Comparison of ENCODE assay signal across 21 mouse cellular contexts in genomic region chr15:60655113-60655512, GRCm38 (mm10).
DNase-seq lines count a peak whose midpoint lies in the region; ATAC-seq and TF ChIP-seq lines count a peak whose summit lies in the region.
"Had no signal": no experiment of that assay in that cellular context is flagged by ENCODE, and none has a peak within 500 bp of the region (broad histone marks: within the 10 kb centered on the region; RNA-seq: fewer than 3 reads in every experiment).

No protein-coding gene starts in this region.

- no peak overlapping the region for H3K4me2 ChIP-seq in kidney, embryonic 15.5 days
- no peak overlapping the region for H3K4me2 ChIP-seq in midbrain, postnatal 0 days (ENCODE audit: low read depth, low read length, poor library complexity, severe bottlenecking)
- no peak overlapping the region for H3K4me2 ChIP-seq in midbrain, embryonic 16.5 days (ENCODE audit: low read length)
- no peak overlapping the region for H3K4me2 ChIP-seq in intestine, postnatal 0 days (replicated peaks; ENCODE audit: low read depth)
- H3K4me2 ChIP-seq: embryonic facial prominence, embryonic 12.5 days; embryonic facial prominence, embryonic 15.5 days; heart, embryonic 11.5 days; hindbrain, embryonic 12.5 days; hindbrain, embryonic 15.5 days had no signal

- H3K9me3 ChIP-seq in kidney, embryonic 15.5 days (replicated peaks) = no peaks in the 10 kb centered on the region
- no peaks in the 10 kb centered on the region for H3K9me3 ChIP-seq in midbrain, postnatal 0 days (ENCODE audit: low read length)
- H3K9me3 ChIP-seq in midbrain, embryonic 16.5 days (replicated peaks; ENCODE audit: control insufficient read depth, low read length, poor library complexity, severe bottlenecking) = no peaks in the 10 kb centered on the region
- H3K9me3 ChIP-seq in intestine, postnatal 0 days (ENCODE audit: control insufficient read depth) = no peaks in the 10 kb centered on the region
- H3K9me3 ChIP-seq: embryonic facial prominence, embryonic 12.5 days; embryonic facial prominence, embryonic 15.5 days; hindbrain, embryonic 12.5 days; hindbrain, embryonic 15.5 days had no signal

- CTCF ChIA-PET in Patski (lab: Charles Lee) = interaction anchor here (1.4 to 1.5 kb wide), 2 partner anchors 10 to 142 kb away, joined by 3 read pairs; no protein-coding TSS in a partner anchor

- in situ Hi-C loops in Patski (cut with MboI; ENCODE audit: low pct_unique_long_range_greater_than_20kb) = no loop called here

- 0 out of 2 replicates have a peak, but pooled peaks have one; percentile 18 for ATAC-seq in kidney, embryonic 15.5 days (replicated peaks; ENCODE audit: low FRiP score)
- ATAC-seq in midbrain, postnatal 0 days (ENCODE audit: low FRiP score) = no peak
- no peak for ATAC-seq in midbrain, embryonic 16.5 days
- peak; percentile 17 for ATAC-seq in Patski
- no peak for ATAC-seq in intestine, postnatal 0 days
- ATAC-seq: forebrain, embryonic 14.5 days; forebrain, postnatal 0 days; inflammation-experienced regulatory T-cells, adult 6 months had no signal

- 69% methylated on average over 3 of the region's 3 CpGs for WGBS in kidney, embryonic 15.5 days
- 84% methylated on average over 3 of the region's 3 CpGs for WGBS in midbrain, postnatal 0 days
- 80% methylated on average over 3 of the region's 3 CpGs for WGBS in midbrain, embryonic 16.5 days
- WGBS in intestine, postnatal 0 days = 66% methylated on average over 3 of the region's 3 CpGs

- H3K27ac ChIP-seq in kidney, embryonic 15.5 days = no peak overlapping the region
- H3K27ac ChIP-seq in midbrain, postnatal 0 days (ENCODE audit: low read depth, low read length) = no peak overlapping the region
- no peak overlapping the region for H3K27ac ChIP-seq in midbrain, embryonic 16.5 days (ENCODE audit: low read length)
- no peak overlapping the region for H3K27ac ChIP-seq in intestine, postnatal 0 days (ENCODE audit: low read depth, low read length)
- H3K27ac ChIP-seq: embryonic facial prominence, embryonic 12.5 days; embryonic facial prominence, embryonic 15.5 days; gastrocnemius, adult 2 months; hindbrain, embryonic 12.5 days; hindbrain, embryonic 15.5 days had no signal

- H3K4me1 ChIP-seq in kidney, embryonic 15.5 days = no peaks in the 10 kb centered on the region
- H3K4me1 ChIP-seq in midbrain, postnatal 0 days (ENCODE audit: insufficient read depth, low read length) = no peaks in the 10 kb centered on the region
- H3K4me1 ChIP-seq in midbrain, embryonic 16.5 days (ENCODE audit: control insufficient read depth, insufficient read depth, low read length) = no peaks in the 10 kb centered on the region
- no peaks in the 10 kb centered on the region for H3K4me1 ChIP-seq in intestine, postnatal 0 days (replicated peaks; ENCODE audit: control insufficient read depth, insufficient read depth, low read length)
- H3K4me1 ChIP-seq: embryonic facial prominence, embryonic 12.5 days; hindbrain, embryonic 12.5 days; hindbrain, embryonic 15.5 days had no signal

- H3K9ac ChIP-seq in kidney, embryonic 15.5 days = no peak overlapping the region
- H3K9ac ChIP-seq in midbrain, postnatal 0 days (replicated peaks; ENCODE audit: low read length, poor library complexity, severe bottlenecking) = no peak overlapping the region
- H3K9ac ChIP-seq in midbrain, embryonic 16.5 days (ENCODE audit: low read depth, low read length) = no peak overlapping the region
- H3K9ac ChIP-seq in intestine, postnatal 0 days (ENCODE audit: low read depth, low read length) = no peak overlapping the region
- H3K9ac ChIP-seq: embryonic facial prominence, embryonic 12.5 days; embryonic facial prominence, embryonic 15.5 days; forebrain, postnatal 0 days; hindbrain, embryonic 12.5 days; hindbrain, embryonic 15.5 days had no signal

- no peak for TF ChIP-seq CTCF in midbrain, postnatal 0 days (IDR thresholded peaks at IDR 0.05)
- TF ChIP-seq CTCF in Patski (IDR thresholded peaks at IDR 0.05) = no peak
- no peak for TF ChIP-seq CTCF in intestine, postnatal 0 days (IDR thresholded peaks at IDR 0.05; ENCODE audit: low read depth)

- DNase-seq in kidney, postnatal 10 days = no peak
- peak; percentile 19 for DNase-seq in midbrain, postnatal 0 days (ENCODE audit: low spot score)
- no peak for DNase-seq in Patski (ENCODE audit: low read depth, low spot score)
- DNase-seq: adrenal gland, adult 2 months; adrenal gland, postnatal 14 days; cerebellum, adult 11-12 months; cerebellum, adult 8-10 months; forebrain, postnatal 0 days; gastrocnemius, adult 2 months; gastrocnemius, postnatal 14 days; heart, adult 11 months had no signal

- no peaks in the 10 kb centered on the region for H3K27me3 ChIP-seq in kidney, embryonic 15.5 days
- H3K27me3 ChIP-seq in midbrain, postnatal 0 days (ENCODE audit: insufficient read depth, low read length) = no peaks in the 10 kb centered on the region
- H3K27me3 ChIP-seq in midbrain, embryonic 16.5 days (ENCODE audit: control insufficient read depth, insufficient read depth, low read depth, low read length) = no peaks in the 10 kb centered on the region
- no peaks in the 10 kb centered on the region for H3K27me3 ChIP-seq in Patski
- H3K27me3 ChIP-seq in intestine, postnatal 0 days (replicated peaks; ENCODE audit: control insufficient read depth, insufficient read depth, low read length) = no peaks in the 10 kb centered on the region
- H3K27me3 ChIP-seq: embryonic facial prominence, embryonic 12.5 days; embryonic facial prominence, embryonic 15.5 days; hindbrain, embryonic 12.5 days; hindbrain, embryonic 15.5 days had no signal

- H3K36me3 ChIP-seq in kidney, embryonic 15.5 days = no peaks in the 10 kb centered on the region
- no peaks in the 10 kb centered on the region for H3K36me3 ChIP-seq in midbrain, postnatal 0 days (ENCODE audit: insufficient read depth, low read length)
- H3K36me3 ChIP-seq in midbrain, embryonic 16.5 days (ENCODE audit: control insufficient read depth, insufficient read depth, low read length) = no peaks in the 10 kb centered on the region
- H3K36me3 ChIP-seq in intestine, postnatal 0 days (ENCODE audit: control insufficient read depth, insufficient read depth) = no peaks in the 10 kb centered on the region
- H3K36me3 ChIP-seq: embryonic facial prominence, embryonic 12.5 days; embryonic facial prominence, embryonic 15.5 days; hindbrain, embryonic 12.5 days; hindbrain, embryonic 15.5 days had no signal

- no peak overlapping the region for H3K4me3 ChIP-seq in kidney, embryonic 15.5 days (replicated peaks)
- H3K4me3 ChIP-seq in midbrain, postnatal 0 days (ENCODE audit: low read depth, low read length) = no peak overlapping the region
- H3K4me3 ChIP-seq in midbrain, embryonic 16.5 days (ENCODE audit: low read depth, low read length) = no peak overlapping the region
- no peak overlapping the region for H3K4me3 ChIP-seq in intestine, postnatal 0 days (ENCODE audit: low read depth, low read length)
- H3K4me3 ChIP-seq: embryonic facial prominence, embryonic 12.5 days; embryonic facial prominence, embryonic 15.5 days; gastrocnemius, adult 2 months; hindbrain, embryonic 12.5 days; hindbrain, embryonic 15.5 days had no signal

- POLR2A ChIA-PET in Patski (lab: Charles Lee) = no interaction called here

Comparison
In these comparisons a context has a peak if more than half of its experiments do, and no peak if none do; other contexts are left out.
1. ATAC-seq: peak in kidney, embryonic 15.5 days (single experiment) and Patski (single experiment); none in midbrain, postnatal 0 days (single experiment), midbrain, embryonic 16.5 days (single experiment) and intestine, postnatal 0 days (single experiment).